Mouse (Mus musculus) liver, embryonic 15.5 days (tissue): ENCODE data around the gene Ggta1. TPM values are rescaled to one million over a fixed set of nuclear protein-coding genes. Genes with fewer than 3 reads are reported as not detected.

Source experiments
- ATAC-seq: fragments of 200-750 bp; cut with Nextera tagmentation; 2 replicates; pipeline ENCODE4 v1.8.0; 2017; ENCODE audit warnings: moderate number of reproducible peaks, mild to moderate bottlenecking, moderate library complexity; ENCODE audit not compliant: insufficient read depth
- H3K27ac ChIP-seq: fragments of 300-500 bp; sonication (generic); replicated peaks from 2 replicates; pipeline ENCODE4 v1.5.1; 2015; ENCODE audit warnings: mild to moderate bottlenecking, inconsistent platforms
- H3K27me3 ChIP-seq: fragments of 300-500 bp; sonication (generic); 2 replicates; pipeline ENCODE4 v1.6.1; 2015; ENCODE audit warnings: mild to moderate bottlenecking, inconsistent platforms
- H3K36me3 ChIP-seq: fragments of 300-500 bp; sonication (generic); replicated peaks from 2 replicates; pipeline ENCODE4 v1.6.1; 2015; ENCODE audit warnings: moderate library complexity, mild to moderate bottlenecking, inconsistent platforms
- H3K4me1 ChIP-seq: fragments of 300-500 bp; sonication (generic); replicated peaks from 2 replicates; pipeline ENCODE4 v1.6.1; 2015; ENCODE audit warnings: inconsistent platforms
- H3K4me2 ChIP-seq: fragments of 300-500 bp; sonication (generic); 2 replicates; pipeline ENCODE4 v1.6.1; 2015; ENCODE audit warnings: moderate library complexity, mild to moderate bottlenecking, inconsistent platforms
- H3K4me3 ChIP-seq: fragments of 300-500 bp; sonication (generic); replicated peaks from 2 replicates; pipeline ENCODE4 v1.5.1; 2015; ENCODE audit warnings: mild to moderate bottlenecking, inconsistent platforms
- H3K9ac ChIP-seq: fragments of 300-500 bp; sonication (generic); 2 replicates; pipeline ENCODE4 v1.6.1; 2015; ENCODE audit warnings: moderate library complexity, mild to moderate bottlenecking, inconsistent platforms
- H3K9me3 ChIP-seq: fragments of 300-500 bp; sonication (generic); replicated peaks from 2 replicates; pipeline ENCODE4 v1.6.1; 2016; ENCODE audit warnings: inconsistent platforms
- WGBS: fragments of 180-500 bp; shearing (Covaris S2); methylation state at CpG from one replicate; pipeline ENCODE4 v1.1.7; 2015; ENCODE audit warnings: mixed read lengths; ENCODE audit not compliant: insufficient replicate concordance; 5-methylcytosine and 5-hydroxymethylcytosine counted together
- polyA plus RNA-seq: library from polyadenylated mRNA; unstranded; fragments of >200 nt; fragmentation: Nextera tagmentation; extraction: Ambion mirVana; gene quantifications from 2 replicates; pipeline ENCODE4 v1.2.1, GENCODE M21; 2015

Ggta1 gene
- polyA plus RNA-seq, 1 experiment from 2014 or later: 9.0 TPM

DNA sequence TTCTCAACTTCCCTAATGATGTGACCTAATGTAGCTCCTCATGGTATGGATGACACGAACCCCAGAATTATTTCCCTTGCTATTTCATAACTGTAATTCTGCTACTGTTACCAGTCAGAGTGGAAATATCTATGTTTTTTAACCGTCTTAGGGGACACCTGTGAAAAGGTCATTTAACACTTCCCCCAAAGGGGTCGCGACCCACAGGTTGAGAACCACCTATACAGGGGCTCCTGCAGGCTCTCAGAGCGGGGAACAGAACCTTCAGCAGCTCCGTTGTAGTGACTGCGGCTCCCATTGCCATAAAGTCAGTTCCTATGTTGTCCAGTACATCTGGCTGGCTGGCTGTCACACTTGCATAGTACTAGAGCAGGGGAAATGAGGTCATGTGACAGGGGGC, 62.3 kb downstream of the Ggta1 start:
- Histone ChIP-seq H3K36me3 (peaks cover 25% of the 10 kb centered on the region), H3K9me3 (no peaks in the 10 kb centered on the region), H3K4me3 (no peak overlapping the region), H3K9ac (no peak overlapping the region), H3K4me1 (peaks cover 6% of the 10 kb centered on the region; the same call in 1 of the 2 replicates), H3K27ac (no peak overlapping the region), H3K27me3 (peaks cover 3% of the 10 kb centered on the region; the same call in 1 of the 2 replicates), H3K4me2 (no peak overlapping the region)
- ATAC-seq: no peak
- WGBS: 81% methylated on average over 7 of the region's 7 CpGs

DNA sequence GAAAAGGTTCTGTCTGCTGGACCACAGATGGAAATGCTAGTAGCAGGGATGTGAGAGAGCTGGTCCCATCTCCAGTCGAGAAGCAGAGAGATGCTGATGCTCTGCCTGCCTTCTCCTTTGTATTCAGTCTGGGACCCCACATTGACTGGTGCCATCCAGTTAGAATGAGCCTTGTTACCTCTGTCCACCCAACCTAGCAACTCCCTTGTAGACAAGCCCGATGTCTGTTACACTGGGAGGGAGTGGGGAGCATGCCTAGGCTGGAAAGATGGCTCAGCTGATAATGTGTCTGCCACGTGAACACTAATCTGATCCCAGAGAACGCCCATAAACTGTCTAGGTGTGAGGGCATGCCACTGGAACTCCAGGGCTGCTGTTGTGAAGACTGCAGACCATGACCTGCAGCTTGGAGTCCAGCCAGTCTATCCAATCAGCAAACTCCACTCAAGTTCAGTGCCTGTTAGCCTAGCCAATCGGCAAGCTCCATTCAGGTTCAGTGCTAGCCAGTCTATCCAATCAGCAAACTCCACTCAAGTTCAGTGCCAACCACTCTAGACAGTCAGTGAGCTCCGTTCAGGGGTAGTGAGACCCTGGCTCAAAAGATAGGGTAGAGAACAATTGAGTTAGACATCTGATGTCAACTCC, 64.7 kb downstream of the Ggta1 start:
- ATAC-seq: no peak
- Histone ChIP-seq H3K9me3 (no peaks in the 10 kb centered on the region), H3K27me3 (peaks cover 4% of the 10 kb centered on the region), H3K9ac (no peak overlapping the region), H3K27ac (no peak overlapping the region), H3K4me3 (no peak overlapping the region), H3K4me1 (peaks cover 6% of the 10 kb centered on the region; the same call in 1 of the 2 replicates), H3K4me2 (no peak overlapping the region), H3K36me3 (peaks cover 24% of the 10 kb centered on the region)
- 54% methylated on average over 6 of the region's 6 CpGs for WGBS

DNA sequence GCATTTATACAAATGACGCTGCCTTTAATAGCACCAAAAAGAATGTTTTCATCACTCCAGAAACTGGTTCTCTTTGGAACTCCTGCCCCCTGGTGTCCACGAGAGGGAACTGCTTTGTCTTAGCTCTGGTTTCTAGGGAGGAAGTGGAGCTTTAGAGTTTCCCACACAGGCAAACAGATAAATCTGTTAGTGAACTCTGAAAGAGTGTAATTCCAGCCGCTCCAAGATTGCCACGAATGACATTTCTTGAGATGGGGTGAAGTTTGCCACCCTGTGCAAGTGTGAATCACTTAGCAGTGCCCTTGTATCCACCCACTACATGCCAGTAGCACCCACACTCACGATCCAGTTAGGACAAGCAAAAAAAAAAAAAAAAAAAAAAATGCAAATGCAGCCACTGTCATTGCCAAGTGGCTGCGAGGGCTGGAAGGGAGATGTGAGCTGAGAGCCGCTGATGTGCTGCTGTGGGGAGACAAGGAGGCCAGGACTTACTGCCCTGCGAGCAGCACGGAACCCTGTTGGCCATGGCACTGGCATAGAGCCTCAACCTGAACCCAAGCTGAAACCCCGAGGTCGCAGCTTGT, 65.3 kb downstream of the Ggta1 start:
- no peak overlapping the region for H3K4me2 ChIP-seq
- peaks cover 9% of the 10 kb centered on the region for H3K27me3 ChIP-seq
- ATAC-seq: no peak
- H3K27ac ChIP-seq: no peak overlapping the region
- peaks cover 19% of the 10 kb centered on the region for H3K36me3 ChIP-seq
- 43% methylated on average over 11 of the region's 11 CpGs for WGBS
- no peak overlapping the region for H3K9ac ChIP-seq
- H3K4me3 ChIP-seq: no peak overlapping the region
- no peaks in the 10 kb centered on the region for H3K9me3 ChIP-seq
- peaks cover 6% of the 10 kb centered on the region; the same call in 1 of the 2 replicates for H3K4me1 ChIP-seq

DNA sequence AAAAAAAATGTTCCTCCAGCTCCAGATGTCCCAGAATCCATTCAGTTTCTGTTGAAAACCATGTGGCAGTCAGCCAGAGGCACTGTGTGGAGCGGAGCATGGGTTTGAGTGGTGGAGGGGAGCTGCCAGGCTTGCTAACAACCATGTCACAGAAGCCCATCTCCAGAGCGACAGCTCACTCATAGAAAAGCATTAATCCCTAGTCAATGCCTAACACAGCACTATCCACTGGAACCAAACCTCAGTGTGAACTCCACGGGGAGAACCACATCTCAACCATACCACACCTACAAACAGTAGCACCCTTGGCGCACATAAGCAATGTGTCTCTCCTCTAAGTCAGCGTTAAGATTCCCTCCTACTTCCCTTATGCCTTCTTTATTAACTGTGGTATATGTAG, 65.9 kb downstream of the Ggta1 start, which contains the start of gene 4930402F06Rik:
Gene 4930402F06Rik (minus strand): TSS at position 80 of the 400 bp plus-strand sequence.
- Histone ChIP-seq H3K9ac (no peak within 1 kb of the TSS), H3K36me3 (peaks cover 13% of the 10 kb centered on the region), H3K4me2 (no peak within 1 kb of the TSS), H3K4me1 (peaks cover 6% of the 10 kb centered on the region; the same call in 1 of the 2 replicates), H3K4me3 (no peak within 1 kb of the TSS), H3K9me3 (no peaks in the 10 kb centered on the region), H3K27me3 (peaks cover 9% of the 10 kb centered on the region), H3K27ac (no peak within 1 kb of the TSS)
- WGBS: 53% methylated on average over 5 of the region's 5 CpGs
- ATAC-seq: no peak

DNA sequence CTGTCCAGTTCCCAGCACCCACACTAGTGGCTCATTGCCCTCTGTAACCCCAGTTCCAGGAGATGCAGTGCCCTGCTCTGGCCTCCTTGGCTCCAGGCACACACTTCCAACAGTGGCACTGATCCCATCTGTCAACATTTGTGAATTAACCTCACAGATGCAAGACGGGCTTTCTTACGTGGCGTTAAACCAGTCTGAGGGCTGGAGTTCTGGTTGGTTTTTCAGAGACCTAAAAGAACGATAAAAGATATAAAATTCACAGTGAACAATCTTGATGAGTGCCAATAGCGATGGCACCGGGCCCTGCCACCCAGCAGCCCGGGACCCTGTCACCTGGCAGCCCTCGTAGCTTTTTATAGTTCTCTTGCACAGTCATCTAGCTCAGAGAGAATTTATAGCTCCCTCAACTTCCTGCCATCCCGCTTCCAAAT, 77.6 kb downstream of the Ggta1 start:
- H3K9me3 ChIP-seq: no peaks in the 10 kb centered on the region

DNA sequence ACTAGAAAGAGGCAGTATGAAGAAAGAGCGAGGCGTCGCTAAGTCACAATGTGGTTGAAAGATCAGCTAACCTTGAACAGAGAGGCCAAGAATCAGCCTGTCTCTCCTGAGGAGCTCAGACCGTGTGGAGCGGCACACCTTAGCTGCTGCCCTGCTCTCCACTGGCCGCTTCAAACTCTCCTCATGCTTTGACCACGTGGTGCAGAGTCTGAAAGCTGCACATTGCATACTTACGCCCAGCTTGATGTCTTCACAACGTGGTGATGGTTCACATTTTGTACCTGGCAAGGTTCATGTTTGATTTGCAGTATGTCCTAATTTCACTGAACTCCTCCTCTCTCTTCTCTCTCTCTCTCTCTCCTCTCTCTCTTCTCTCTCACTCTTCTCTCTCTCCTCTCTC, 83.7 kb downstream of the Ggta1 start:
- H3K27me3 ChIP-seq: no peaks in the 10 kb centered on the region
- no peak overlapping the region for H3K4me2 ChIP-seq
- WGBS: 66% methylated on average over 9 of the region's 9 CpGs
- ATAC-seq: no peak
- no peak overlapping the region for H3K9ac ChIP-seq
- H3K9me3 ChIP-seq: no peaks in the 10 kb centered on the region
- H3K36me3 ChIP-seq: no peaks in the 10 kb centered on the region
- no peak overlapping the region for H3K4me3 ChIP-seq
- no peaks in the 10 kb centered on the region for H3K4me1 ChIP-seq
- H3K27ac ChIP-seq: no peak overlapping the region

More for the DNA sequence above, 77.6 kb downstream of the Ggta1 start:
- H3K36me3 ChIP-seq: no peaks in the 10 kb centered on the region
- no peak overlapping the region for H3K9ac ChIP-seq
- H3K27me3 ChIP-seq: no peaks in the 10 kb centered on the region
- no peak overlapping the region for H3K27ac ChIP-seq
- no peak overlapping the region for H3K4me2 ChIP-seq
- WGBS: 60% methylated on average over 9 of the region's 9 CpGs
- no peaks in the 10 kb centered on the region for H3K4me1 ChIP-seq
- no peak for ATAC-seq
- H3K4me3 ChIP-seq: no peak overlapping the region

DNA sequence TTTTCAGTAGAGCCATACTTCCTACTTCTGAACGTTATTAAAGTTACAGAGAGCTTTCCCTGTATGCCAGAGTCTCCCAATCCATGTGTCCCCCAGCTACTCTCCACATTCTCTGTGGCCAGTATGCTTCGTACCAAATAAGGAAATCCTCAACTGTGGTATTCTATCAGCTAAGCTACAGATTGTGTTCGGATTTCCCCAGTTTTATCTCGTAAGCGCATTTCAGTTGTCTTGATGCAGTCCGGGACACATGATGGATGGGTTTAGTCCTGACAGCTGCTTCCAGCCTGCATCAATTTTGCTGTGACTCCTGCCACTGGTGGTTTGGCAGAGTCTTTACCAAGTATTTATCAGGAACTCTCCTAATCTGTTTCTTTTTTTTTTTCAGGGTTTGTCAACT, 85.4 kb downstream of the Ggta1 start:
- H3K9ac ChIP-seq: no peak overlapping the region
- 10% methylated on average over 6 of the region's 6 CpGs for WGBS
- no peak overlapping the region for H3K4me3 ChIP-seq
- no peak overlapping the region for H3K4me2 ChIP-seq
- no peaks in the 10 kb centered on the region for H3K4me1 ChIP-seq
- ATAC-seq: no peak
- no peaks in the 10 kb centered on the region for H3K27me3 ChIP-seq
- H3K27ac ChIP-seq: no peak overlapping the region
- H3K9me3 ChIP-seq: no peaks in the 10 kb centered on the region
- H3K36me3 ChIP-seq: no peaks in the 10 kb centered on the region

DNA sequence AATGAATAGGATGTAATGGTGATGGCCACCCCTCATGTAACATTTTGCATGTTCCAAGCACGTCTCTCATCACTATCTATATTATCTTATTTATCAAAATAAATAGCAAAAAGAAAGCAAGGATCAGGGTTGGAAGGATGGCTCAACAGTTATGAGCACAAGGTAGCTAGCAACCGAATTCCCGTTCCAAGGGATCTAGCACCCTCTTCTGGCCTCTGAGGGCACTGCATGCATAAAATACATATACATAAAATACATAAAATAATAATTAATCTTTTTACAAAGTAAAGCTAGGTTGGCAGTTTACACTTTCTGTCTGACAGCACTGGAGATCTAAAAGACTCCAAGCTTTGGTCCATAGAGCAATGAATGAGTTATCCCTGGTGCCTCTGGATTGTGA, 90.0 kb downstream of the Ggta1 start:
- no peak for ATAC-seq
- Histone ChIP-seq H3K9ac (no peak overlapping the region), H3K27me3 (no peaks in the 10 kb centered on the region), H3K4me2 (no peak overlapping the region), H3K9me3 (no peaks in the 10 kb centered on the region), H3K4me1 (no peaks in the 10 kb centered on the region), H3K36me3 (no peaks in the 10 kb centered on the region), H3K27ac (no peak overlapping the region), H3K4me3 (no peak overlapping the region)
- WGBS: 11% methylated on average over 3 of the region's 3 CpGs

DNA sequence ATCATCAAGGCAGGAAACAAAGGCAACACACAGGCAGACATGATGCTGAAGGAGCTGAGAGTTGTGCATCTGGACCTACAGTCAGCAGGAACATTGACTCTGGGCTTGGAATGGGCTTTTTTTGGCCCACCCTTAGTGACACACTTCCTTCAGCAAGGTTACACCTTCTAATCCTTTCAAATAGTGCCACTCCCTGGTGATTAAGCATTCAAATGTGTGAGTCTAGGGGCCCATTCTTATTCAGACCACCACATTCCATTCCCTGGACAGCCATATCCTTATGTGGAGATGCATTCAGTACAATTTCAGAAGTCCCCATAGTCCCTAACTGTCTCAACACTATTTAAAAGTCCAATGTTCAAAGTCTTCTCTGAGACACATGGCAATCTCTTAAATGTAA, 92.3 kb downstream of the Ggta1 start:
- H3K27me3 ChIP-seq: no peaks in the 10 kb centered on the region
- H3K27ac ChIP-seq: no peak overlapping the region
- no peaks in the 10 kb centered on the region for H3K9me3 ChIP-seq
- no peak for ATAC-seq
- no peak overlapping the region for H3K4me2 ChIP-seq
- H3K4me1 ChIP-seq: no peaks in the 10 kb centered on the region
- no peak overlapping the region for H3K4me3 ChIP-seq
- no peaks in the 10 kb centered on the region for H3K36me3 ChIP-seq
- no peak overlapping the region for H3K9ac ChIP-seq

DNA sequence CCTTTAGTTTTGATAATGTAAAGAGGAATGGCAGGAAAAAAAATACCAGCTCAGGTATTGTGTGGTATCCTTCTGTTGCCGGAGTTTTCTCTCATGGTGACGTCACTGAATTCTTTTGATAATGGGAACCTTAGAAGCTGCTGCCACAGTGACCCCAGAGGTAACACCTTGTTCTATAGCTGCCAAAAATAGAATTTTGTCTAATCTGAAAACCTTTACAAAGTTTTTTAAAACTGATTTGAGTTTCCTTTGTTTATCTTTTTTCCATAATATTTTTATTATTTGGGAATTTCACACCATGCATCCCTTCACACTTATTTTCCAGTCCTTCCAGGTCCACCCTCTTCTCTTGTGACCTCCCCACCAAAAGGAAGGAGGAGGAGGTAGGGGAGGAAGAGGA, 95.4 kb downstream of the Ggta1 start, which contains the start of gene 4930568D16Rik:
Gene 4930568D16Rik (minus strand): TSS at position 101 of the 400 bp plus-strand sequence.
- H3K27me3 ChIP-seq: 0 out of 2 replicates have a peak, but pooled peaks cover 2% of the 10 kb centered on the region
- H3K27ac ChIP-seq: no peak within 1 kb of the TSS
- no peak within 1 kb of the TSS for H3K4me2 ChIP-seq
- no peaks in the 10 kb centered on the region for H3K4me1 ChIP-seq
- no peak within 1 kb of the TSS for H3K9ac ChIP-seq
- no peaks in the 10 kb centered on the region for H3K36me3 ChIP-seq
- H3K9me3 ChIP-seq: no peaks in the 10 kb centered on the region
- 69% methylated on average over 2 of the region's 2 CpGs for WGBS
- no peak within 1 kb of the TSS for H3K4me3 ChIP-seq
- ATAC-seq: no peak
